Mouse (Mus musculus): ENCODE measurements at regions not wholly inside any gene's neighbourhood (a gene's known extent, or its start where the extent isn't known, plus 50 kb on each side); places are given as distances from the start of the nearest gene placed in this dataset.

DNA sequence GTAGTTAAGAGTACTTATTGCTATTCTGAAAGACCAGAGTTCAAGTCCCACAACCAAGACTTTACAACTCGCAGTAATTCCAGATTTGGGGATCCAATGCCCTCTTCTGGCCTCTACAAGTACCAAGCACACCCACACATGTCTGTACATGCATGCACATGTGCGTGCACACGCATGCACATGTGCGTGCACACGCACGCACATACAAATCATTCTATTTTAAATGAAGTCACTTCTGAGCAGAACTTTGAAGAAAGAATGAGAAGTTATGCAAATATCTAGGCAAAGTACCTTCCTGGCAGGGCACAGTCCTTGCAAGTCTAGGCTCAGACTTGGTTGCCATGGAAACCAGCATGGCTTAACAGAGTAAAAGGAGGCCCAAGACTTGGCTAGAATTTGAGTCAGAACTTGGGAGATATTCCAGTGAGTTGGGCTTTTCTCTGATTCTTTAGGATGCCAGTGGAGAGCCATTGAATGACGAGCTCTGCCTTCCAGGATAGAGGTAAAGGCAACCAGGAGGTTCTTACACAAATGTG is 265.4 kb upstream of the Atp2b1 start:
- H3K4me3 ChIP-seq (ENCODE audit: low read length): no peak overlapping the region
- 90% methylated on average over 7 of the region's 7 CpGs for WGBS
- no peaks in the 10 kb centered on the region for H3K4me1 ChIP-seq (ENCODE audit: control insufficient read depth, insufficient read depth, low read length)
- no peak overlapping the region for H3K4me2 ChIP-seq (replicated peaks; ENCODE audit: low read depth, low read length)
- no peak overlapping the region for H3K27ac ChIP-seq (ENCODE audit: low read depth, low read length)
- H3K9ac ChIP-seq (ENCODE audit: low read depth, low read length): no peak overlapping the region
- no peaks in the 10 kb centered on the region for H3K9me3 ChIP-seq (ENCODE audit: control insufficient read depth, low read length)
- no peaks in the 10 kb centered on the region for H3K27me3 ChIP-seq (ENCODE audit: control insufficient read depth, insufficient read depth, low read length)
- ATAC-seq (ENCODE audit: low FRiP score, low TSS enrichment): no peak
- no peaks in the 10 kb centered on the region for H3K36me3 ChIP-seq (ENCODE audit: control insufficient read depth, insufficient read depth, low read length)

DNA sequence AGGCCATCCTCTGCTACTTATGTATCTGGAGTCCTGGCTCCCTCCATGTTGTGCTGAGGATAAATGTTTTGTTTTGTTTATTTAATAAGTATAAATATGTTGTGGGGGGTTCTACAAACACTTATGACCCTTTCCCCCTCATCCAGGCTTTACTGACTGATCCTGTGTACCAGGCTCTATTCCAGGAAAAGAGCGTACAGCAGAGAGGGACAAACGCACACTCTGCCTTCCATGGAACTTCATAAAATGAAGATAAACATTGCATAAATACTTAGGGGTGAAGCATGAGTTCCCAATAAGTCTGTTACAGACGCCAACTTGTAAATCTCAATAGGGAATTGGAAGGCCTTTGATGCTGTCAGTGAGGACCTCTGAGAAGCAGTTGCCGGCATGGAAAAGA is 263.7 kb upstream of the Atp2b1 start:
- Histone ChIP-seq H3K4me2 (replicated peaks; ENCODE audit: low read depth, low read length) (no peak overlapping the region), H3K9ac (ENCODE audit: low read depth, low read length) (no peak overlapping the region), H3K27ac (ENCODE audit: low read depth, low read length) (no peak overlapping the region), H3K27me3 (ENCODE audit: control insufficient read depth, insufficient read depth, low read length) (no peaks in the 10 kb centered on the region), H3K36me3 (ENCODE audit: control insufficient read depth, insufficient read depth, low read length) (no peaks in the 10 kb centered on the region), H3K9me3 (ENCODE audit: control insufficient read depth, low read length) (no peaks in the 10 kb centered on the region), H3K4me3 (ENCODE audit: low read length) (no peak overlapping the region), H3K4me1 (ENCODE audit: control insufficient read depth, insufficient read depth, low read length) (no peaks in the 10 kb centered on the region)
- WGBS: 79% methylated on average over 4 of the region's 4 CpGs
- no peak for ATAC-seq (ENCODE audit: low FRiP score, low TSS enrichment)

DNA sequence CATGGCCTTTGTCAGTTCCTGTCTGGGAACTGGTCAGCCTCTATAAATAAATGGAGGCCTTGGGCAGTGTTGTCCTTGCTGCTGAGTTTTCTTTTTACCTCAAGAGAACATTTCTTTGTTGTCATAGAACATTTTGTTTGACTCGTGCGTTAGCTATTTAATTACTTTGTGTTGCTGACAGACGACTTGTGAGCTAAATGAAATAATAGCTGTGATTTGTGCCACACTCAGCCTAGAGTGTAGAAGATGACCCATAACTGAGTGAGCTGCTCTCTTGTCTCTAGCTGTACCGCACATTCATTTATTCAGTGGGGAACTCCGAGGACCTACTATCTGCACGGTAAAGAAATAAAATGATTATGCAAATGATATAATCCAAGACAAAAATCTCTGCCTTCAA is 263.1 kb upstream of the Atp2b1 start:
- H3K9ac ChIP-seq (ENCODE audit: low read depth, low read length): no peak overlapping the region
- 80% methylated on average over 6 of the region's 6 CpGs for WGBS
- ATAC-seq (ENCODE audit: low FRiP score, low TSS enrichment): no peak
- no peaks in the 10 kb centered on the region for H3K9me3 ChIP-seq (ENCODE audit: control insufficient read depth, low read length)
- no peak overlapping the region for H3K4me3 ChIP-seq (ENCODE audit: low read length)
- H3K36me3 ChIP-seq (ENCODE audit: control insufficient read depth, insufficient read depth, low read length): no peaks in the 10 kb centered on the region
- H3K4me1 ChIP-seq (ENCODE audit: control insufficient read depth, insufficient read depth, low read length): no peaks in the 10 kb centered on the region
- no peak overlapping the region for H3K4me2 ChIP-seq (replicated peaks; ENCODE audit: low read depth, low read length)
- H3K27me3 ChIP-seq (ENCODE audit: control insufficient read depth, insufficient read depth, low read length): no peaks in the 10 kb centered on the region
- H3K27ac ChIP-seq (ENCODE audit: low read depth, low read length): no peak overlapping the region

DNA sequence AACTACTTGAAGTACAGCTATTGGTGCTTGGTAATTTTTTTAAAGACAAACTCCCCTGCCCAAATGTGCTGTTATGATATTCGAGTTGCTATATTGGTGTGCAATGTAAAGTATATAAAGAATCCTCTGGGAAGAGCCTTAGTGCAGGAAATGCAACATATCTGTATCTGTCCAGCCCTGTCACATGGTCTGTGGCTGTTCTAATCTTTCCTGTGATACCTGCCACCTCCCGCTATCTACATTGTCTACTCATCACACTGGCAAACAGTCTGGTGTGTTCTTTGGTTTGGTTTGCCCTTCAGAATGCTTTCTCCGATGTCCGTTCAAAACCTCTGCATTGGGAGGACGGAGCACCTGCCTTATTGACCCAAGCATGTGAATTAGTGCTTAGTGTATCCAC is 262.6 kb upstream of the Atp2b1 start:
- H3K27me3 ChIP-seq (ENCODE audit: control insufficient read depth, insufficient read depth, low read length): no peaks in the 10 kb centered on the region
- no peaks in the 10 kb centered on the region for H3K4me1 ChIP-seq (ENCODE audit: control insufficient read depth, insufficient read depth, low read length)
- ATAC-seq (ENCODE audit: low FRiP score, low TSS enrichment): no peak
- no peaks in the 10 kb centered on the region for H3K36me3 ChIP-seq (ENCODE audit: control insufficient read depth, insufficient read depth, low read length)
- no peak overlapping the region for H3K4me3 ChIP-seq (ENCODE audit: low read length)
- 90% methylated on average over 5 of the region's 5 CpGs for WGBS
- no peak overlapping the region for H3K27ac ChIP-seq (ENCODE audit: low read depth, low read length)
- no peaks in the 10 kb centered on the region for H3K9me3 ChIP-seq (ENCODE audit: control insufficient read depth, low read length)
- H3K9ac ChIP-seq (ENCODE audit: low read depth, low read length): no peak overlapping the region
- no peak overlapping the region for H3K4me2 ChIP-seq (replicated peaks; ENCODE audit: low read depth, low read length)

DNA sequence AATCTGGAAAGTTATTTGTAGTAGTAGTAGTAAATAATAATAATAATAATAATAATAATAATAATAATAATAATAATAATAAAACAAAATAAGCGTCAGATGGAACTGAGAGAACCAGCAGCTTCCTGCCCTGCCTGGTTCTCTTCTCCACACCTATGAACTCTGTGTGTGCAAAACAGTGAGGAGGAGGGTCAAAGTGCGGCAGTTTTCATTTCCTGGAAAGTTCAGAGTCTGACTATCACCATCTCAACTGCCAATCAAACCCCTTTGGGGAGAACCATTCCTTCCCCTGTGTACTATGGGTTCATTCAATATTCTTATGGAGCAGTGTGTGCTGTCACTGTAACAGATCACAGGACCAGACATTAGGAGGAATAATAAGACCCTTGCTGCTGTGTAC is 262.1 kb upstream of the Atp2b1 start:
- no peaks in the 10 kb centered on the region for H3K4me1 ChIP-seq (ENCODE audit: control insufficient read depth, insufficient read depth, low read length)
- no peak overlapping the region for H3K4me3 ChIP-seq (ENCODE audit: low read length)
- H3K9ac ChIP-seq (ENCODE audit: low read depth, low read length): no peak overlapping the region
- 80% methylated on average over 2 of the region's 2 CpGs for WGBS
- H3K27me3 ChIP-seq (ENCODE audit: control insufficient read depth, insufficient read depth, low read length): no peaks in the 10 kb centered on the region
- H3K9me3 ChIP-seq (ENCODE audit: control insufficient read depth, low read length): no peaks in the 10 kb centered on the region
- no peak overlapping the region for H3K4me2 ChIP-seq (replicated peaks; ENCODE audit: low read depth, low read length)
- no peak for ATAC-seq (ENCODE audit: low FRiP score, low TSS enrichment)
- H3K27ac ChIP-seq (ENCODE audit: low read depth, low read length): no peak overlapping the region
- H3K36me3 ChIP-seq (ENCODE audit: control insufficient read depth, insufficient read depth, low read length): no peaks in the 10 kb centered on the region

DNA sequence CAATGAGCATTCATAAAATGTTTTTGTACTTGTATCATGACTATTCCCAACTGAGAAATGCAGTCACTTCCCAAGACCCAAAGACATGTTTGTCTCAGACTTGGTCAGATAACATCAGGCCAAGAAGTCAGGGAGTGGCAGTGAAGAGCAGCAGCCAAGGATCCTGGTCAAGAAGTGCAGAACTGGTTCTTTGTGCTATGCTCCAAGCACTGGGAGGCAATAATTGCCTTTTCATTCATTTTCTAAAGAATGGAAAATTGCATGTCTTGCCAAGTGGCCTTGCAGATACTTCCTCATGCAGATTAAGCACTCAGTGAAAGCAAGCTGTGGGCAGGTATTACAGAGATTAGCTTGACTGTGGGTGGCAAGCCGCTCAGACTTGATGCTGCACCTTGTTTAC is 253.5 kb upstream of the Atp2b1 start:
- Histone ChIP-seq H3K9me3 (ENCODE audit: control insufficient read depth, low read length) (no peaks in the 10 kb centered on the region), H3K9ac (ENCODE audit: low read depth, low read length) (no peak overlapping the region), H3K27ac (ENCODE audit: low read depth, low read length) (no peak overlapping the region), H3K4me2 (replicated peaks; ENCODE audit: low read depth, low read length) (no peak overlapping the region), H3K4me1 (ENCODE audit: control insufficient read depth, insufficient read depth, low read length) (no peaks in the 10 kb centered on the region), H3K4me3 (ENCODE audit: low read length) (no peak overlapping the region), H3K36me3 (ENCODE audit: control insufficient read depth, insufficient read depth, low read length) (no peaks in the 10 kb centered on the region), H3K27me3 (ENCODE audit: control insufficient read depth, insufficient read depth, low read length) (no peaks in the 10 kb centered on the region)
- ATAC-seq (ENCODE audit: low FRiP score, low TSS enrichment): no peak
- 72% methylated on average over 1 of the region's 1 CpGs for WGBS

DNA sequence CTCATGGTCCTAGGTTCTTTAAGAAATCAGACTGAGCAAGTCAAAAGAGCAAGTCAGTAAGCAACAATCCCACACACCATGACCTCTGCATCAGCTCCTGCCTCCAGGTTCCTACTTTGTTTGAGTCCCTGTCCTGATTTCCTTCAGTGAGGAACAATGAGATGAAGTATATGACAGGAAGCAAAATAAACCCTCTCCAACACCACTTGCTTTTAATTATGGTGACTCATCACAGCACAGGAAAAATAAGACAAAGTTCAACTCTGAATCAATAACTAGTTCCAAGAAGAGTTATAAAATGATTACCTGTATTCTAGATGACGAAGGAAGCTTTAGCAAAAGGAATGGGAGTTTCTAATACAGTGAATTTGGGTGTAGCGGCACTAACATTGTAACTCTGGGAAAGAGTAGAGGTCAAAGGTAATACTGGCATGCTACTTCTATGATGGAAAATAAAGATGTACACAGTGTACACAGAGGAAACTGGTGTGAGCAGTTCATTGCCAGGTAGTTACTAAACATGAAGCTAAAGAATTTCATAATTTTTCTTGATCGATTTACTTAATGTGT is 248.2 kb upstream of the Atp2b1 start:
- H3K4me2 ChIP-seq (replicated peaks; ENCODE audit: low read depth, low read length): no peak overlapping the region
- H3K4me1 ChIP-seq (ENCODE audit: control insufficient read depth, insufficient read depth, low read length): no peaks in the 10 kb centered on the region
- H3K27ac ChIP-seq (ENCODE audit: low read depth, low read length): no peak overlapping the region
- ATAC-seq (ENCODE audit: low FRiP score, low TSS enrichment): no peak
- no peak overlapping the region for H3K4me3 ChIP-seq (ENCODE audit: low read length)
- no peaks in the 10 kb centered on the region for H3K9me3 ChIP-seq (ENCODE audit: control insufficient read depth, low read length)
- WGBS: 93% methylated on average over 3 of the region's 3 CpGs
- H3K9ac ChIP-seq (ENCODE audit: low read depth, low read length): no peak overlapping the region
- no peaks in the 10 kb centered on the region for H3K27me3 ChIP-seq (ENCODE audit: control insufficient read depth, insufficient read depth, low read length)
- no peaks in the 10 kb centered on the region for H3K36me3 ChIP-seq (ENCODE audit: control insufficient read depth, insufficient read depth, low read length)

DNA sequence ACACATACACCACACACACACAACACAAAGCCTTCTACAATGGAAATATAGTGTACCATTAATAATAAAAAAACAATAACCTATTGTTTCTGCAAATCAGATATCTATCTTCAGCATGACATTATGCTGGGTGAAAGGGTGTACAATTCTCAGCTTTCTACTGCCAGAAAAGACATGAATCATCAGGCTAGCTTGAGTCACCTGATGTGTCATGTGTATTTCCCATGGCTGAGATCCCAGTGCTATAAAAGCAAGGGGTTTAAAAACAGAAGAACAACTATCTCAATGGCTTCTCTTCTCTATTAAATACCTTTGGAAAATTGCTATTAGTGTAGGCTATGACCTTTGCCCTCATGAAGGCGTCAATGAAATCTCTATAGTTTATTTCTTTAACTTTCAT is 246.5 kb upstream of the Atp2b1 start:
- Histone ChIP-seq H3K9me3 (ENCODE audit: control insufficient read depth, low read length) (no peaks in the 10 kb centered on the region), H3K27ac (ENCODE audit: low read depth, low read length) (no peak overlapping the region), H3K4me1 (ENCODE audit: control insufficient read depth, insufficient read depth, low read length) (no peaks in the 10 kb centered on the region), H3K9ac (ENCODE audit: low read depth, low read length) (no peak overlapping the region), H3K36me3 (ENCODE audit: control insufficient read depth, insufficient read depth, low read length) (no peaks in the 10 kb centered on the region), H3K4me3 (ENCODE audit: low read length) (no peak overlapping the region), H3K4me2 (replicated peaks; ENCODE audit: low read depth, low read length) (no peak overlapping the region), H3K27me3 (ENCODE audit: control insufficient read depth, insufficient read depth, low read length) (no peaks in the 10 kb centered on the region)
- no peak for ATAC-seq (ENCODE audit: low FRiP score, low TSS enrichment)
- 62% methylated on average over 1 of the region's 1 CpGs for WGBS

DNA sequence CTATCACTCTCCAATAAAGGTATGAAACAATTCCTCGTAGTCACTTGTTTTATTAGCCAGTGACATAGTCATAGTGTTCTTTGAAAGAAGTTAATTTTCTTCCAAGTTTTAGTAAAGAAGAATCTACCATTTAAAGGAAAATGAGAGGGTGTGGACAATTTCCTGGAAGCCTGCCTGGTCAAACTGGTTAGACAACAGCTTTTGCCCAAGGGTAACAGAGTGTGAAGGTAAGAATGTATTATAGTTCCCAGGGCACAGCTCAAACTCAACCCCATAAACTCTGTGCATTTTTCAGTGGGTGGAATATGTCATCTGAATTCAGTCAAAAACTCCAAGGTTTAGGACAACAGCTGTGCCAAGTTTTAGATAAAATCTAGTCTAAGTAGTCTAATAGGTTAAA is 240.1 kb upstream of the Atp2b1 start:
- H3K4me2 ChIP-seq (replicated peaks; ENCODE audit: low read depth, low read length): no peak overlapping the region
- no peaks in the 10 kb centered on the region for H3K4me1 ChIP-seq (ENCODE audit: control insufficient read depth, insufficient read depth, low read length)
- no peak overlapping the region for H3K27ac ChIP-seq (ENCODE audit: low read depth, low read length)
- no peak; the same call in 1 of the 2 replicates for ATAC-seq (ENCODE audit: low FRiP score, low TSS enrichment)
- H3K4me3 ChIP-seq (ENCODE audit: low read length): no peak overlapping the region
- no peaks in the 10 kb centered on the region for H3K27me3 ChIP-seq (ENCODE audit: control insufficient read depth, insufficient read depth, low read length)
- no peaks in the 10 kb centered on the region for H3K9me3 ChIP-seq (ENCODE audit: control insufficient read depth, low read length)
- 66% methylated on average over 1 of the region's 1 CpGs for WGBS
- H3K36me3 ChIP-seq (ENCODE audit: control insufficient read depth, insufficient read depth, low read length): no peaks in the 10 kb centered on the region
- H3K9ac ChIP-seq (ENCODE audit: low read depth, low read length): no peak overlapping the region
